Mouse (Mus musculus): ENCODE measurements around the gene Mgat4d. TPM values are rescaled to one million over a fixed set of nuclear protein-coding genes. Genes with fewer than 3 reads are reported as not detected.
"Not testable (repeated sequence)": the region's sequence is repeated elsewhere in the genome, so short reads cannot be mapped to it uniquely, and the experiment has no call there.

Gene Mgat4d
- not detected for total RNA-seq (2021)
- long read RNA-seq, result 0 reads

GRCm38 (mm10) chr8:83348263-83348662, at the start of gene Mgat4d:
Gene Mgat4d (plus strand): TSS chr8:83348471.
- no peak for DNase-seq (ENCODE audit: low spot score in 2 of 2)

- no peak for DNase-seq (ENCODE audit: low spot score in 2 of 2)
Observed at GRCm38 (mm10) chr8:83300135-83300534, 48.1 kb upstream of the Mgat4d start.

- no peak for DNase-seq (ENCODE audit: low spot score in 2 of 2)
Observed at GRCm38 (mm10) chr8:83304946-83305345, 43.3 kb upstream of the Mgat4d start.

- DNase-seq (ENCODE audit: low spot score in 2 of 2), result no peak
Observed at GRCm38 (mm10) chr8:83309836-83310235, 38.4 kb upstream of the Mgat4d start.

- DNase-seq (ENCODE audit: low spot score in 2 of 2), result not testable (repeated sequence)
Observed at GRCm38 (mm10) chr8:83315084-83315483, 33.2 kb upstream of the Mgat4d start.

- DNase-seq (ENCODE audit: low spot score in 2 of 2), result no peak
Observed at GRCm38 (mm10) chr8:83315691-83316090, 32.6 kb upstream of the Mgat4d start.

- DNase-seq (ENCODE audit: low spot score in 2 of 2), result no peak
Observed at GRCm38 (mm10) chr8:83320543-83320942, 27.7 kb upstream of the Mgat4d start.

- no peak for DNase-seq (ENCODE audit: low spot score in 2 of 2)
Observed at GRCm38 (mm10) chr8:83322374-83322773, 25.9 kb upstream of the Mgat4d start.

GRCm38 (mm10) chr8:83323056-83323455, 25.2 kb upstream of the Mgat4d start:
- no peak for DNase-seq (ENCODE audit: low spot score in 2 of 2)

- no peak for DNase-seq (ENCODE audit: low spot score in 2 of 2)
Observed at GRCm38 (mm10) chr8:83327889-83328288, 20.4 kb upstream of the Mgat4d start.

GRCm38 (mm10) chr8:83331567-83331898, 16.7 kb upstream of the Mgat4d start:
- DNase-seq (ENCODE audit: low spot score in 2 of 2), result peak; percentile 29 to 45

- DNase-seq (ENCODE audit: low spot score in 2 of 2), result peak; percentile 97 to 98
Observed at GRCm38 (mm10) chr8:83331899-83332697, 16.2 kb upstream of the Mgat4d start, which contains the start of gene Elmod2. Gene Elmod2 (minus strand): TSS chr8:83332486.

GRCm38 (mm10) chr8:83332864-83333263, 15.4 kb upstream of the Mgat4d start:
- no peak for DNase-seq (ENCODE audit: low spot score in 2 of 2)

- no peak for DNase-seq (ENCODE audit: low spot score in 2 of 2)
Observed at GRCm38 (mm10) chr8:83342076-83342475, 6.2 kb upstream of the Mgat4d start.

- DNase-seq (ENCODE audit: low spot score in 2 of 2), result no peak
Observed at GRCm38 (mm10) chr8:83342693-83343092, 5.6 kb upstream of the Mgat4d start.

- no peak for DNase-seq (ENCODE audit: low spot score in 2 of 2)
Observed at GRCm38 (mm10) chr8:83351315-83351714, 3.0 kb downstream of the Mgat4d start.

GRCm38 (mm10) chr8:83363156-83363769, 15.0 kb downstream of the Mgat4d start:
- no peak for DNase-seq (ENCODE audit: low spot score in 2 of 2)

- no peak for DNase-seq (ENCODE audit: low spot score in 2 of 2)
Observed at GRCm38 (mm10) chr8:83377231-83377630, 29.0 kb downstream of the Mgat4d start.

- DNase-seq (ENCODE audit: low spot score in 2 of 2), result no peak
Observed at GRCm38 (mm10) chr8:83380141-83380540, 31.9 kb downstream of the Mgat4d start.

- no peak for DNase-seq (ENCODE audit: low spot score in 2 of 2)
Observed at GRCm38 (mm10) chr8:83381016-83381415, 32.7 kb downstream of the Mgat4d start.

GRCm38 (mm10) chr8:83382850-83383249, 34.6 kb downstream of the Mgat4d start:
- DNase-seq (ENCODE audit: low spot score in 2 of 2), result no peak

- peak; percentile 63 to 80 for DNase-seq (ENCODE audit: low spot score in 2 of 2)
Observed at GRCm38 (mm10) chr8:83389316-83390005, 41.2 kb downstream of the Mgat4d start, which contains the start of gene Clgn. Gene Clgn (plus strand): TSS chr8:83389867.

Measured in layer of hippocampus, postnatal 10 days (tissue).